Mouse (Mus musculus) forebrain, embryonic 16.5 days (tissue): Measurements from ENCODE around the gene Atp6v1c2. TPM values are rescaled to one million over a fixed set of nuclear protein-coding genes. Genes with fewer than 3 reads are reported as not detected.

Source experiments
- ATAC-seq: fragments of 200-750 bp; cut with Nextera tagmentation; 2 replicates; pipeline ENCODE4 v1.8.0; 2017; ENCODE audit warnings: mild to moderate bottlenecking, moderate library complexity
- H3K27ac ChIP-seq: fragments of 300-500 bp; sonication (generic); 2 replicates; pipeline ENCODE4 v1.5.1; 2014; ENCODE audit warnings: low read length, control low read depth
- H3K27me3 ChIP-seq: fragments of 300-500 bp; sonication (generic); replicated peaks from 2 replicates; pipeline ENCODE4 v1.6.1; 2014; ENCODE audit warnings: low read length; ENCODE audit not compliant: control insufficient read depth, insufficient read depth
- H3K36me3 ChIP-seq: fragments of 300-500 bp; sonication (generic); 2 replicates; pipeline ENCODE4 v1.6.1; 2014; ENCODE audit not compliant: control insufficient read depth, insufficient read depth
- H3K4me1 ChIP-seq: fragments of 300-500 bp; sonication (generic); replicated peaks from 2 replicates; pipeline ENCODE4 v1.6.1; 2014; ENCODE audit warnings: low read length; ENCODE audit not compliant: control insufficient read depth, insufficient read depth
- H3K4me2 ChIP-seq: fragments of 300-500 bp; sonication (generic); 2 replicates; pipeline ENCODE4 v1.6.1; 2014; ENCODE audit warnings: mild to moderate bottlenecking, low read length, control low read depth
- H3K4me3 ChIP-seq: fragments of 300-500 bp; sonication (generic); replicated peaks from 2 replicates; pipeline ENCODE4 v1.5.1; 2014; ENCODE audit warnings: mild to moderate bottlenecking, low read length, control low read depth
- H3K9ac ChIP-seq: fragments of 300-500 bp; sonication (generic); replicated peaks from 2 replicates; pipeline ENCODE4 v1.6.1; 2014; ENCODE audit warnings: low read depth, low read length, control low read depth
- H3K9me3 ChIP-seq: fragments of 300-500 bp; sonication (generic); 2 replicates; pipeline ENCODE4 v1.6.1; 2016; ENCODE audit warnings: low read length; ENCODE audit not compliant: control insufficient read depth
- WGBS: fragments of 180-500 bp; shearing (Covaris S2); extraction: QIAGEN DNeasy Blood & Tissue Kit; methylation state at CpG from one replicate; pipeline ENCODE4 v1.1.7; 2014; 5-methylcytosine and 5-hydroxymethylcytosine counted together
- polyA plus RNA-seq: library from polyadenylated mRNA; unstranded; fragments of >200 nt; fragmentation: Nextera tagmentation; extraction: Ambion mirVana; gene quantifications from 2 replicates; pipeline ENCODE4 v1.2.1, GENCODE M21; 2015

The Atp6v1c2 gene
- polyA plus RNA-seq, 1 experiment from 2014 or later, result 1.3 TPM

DNA sequence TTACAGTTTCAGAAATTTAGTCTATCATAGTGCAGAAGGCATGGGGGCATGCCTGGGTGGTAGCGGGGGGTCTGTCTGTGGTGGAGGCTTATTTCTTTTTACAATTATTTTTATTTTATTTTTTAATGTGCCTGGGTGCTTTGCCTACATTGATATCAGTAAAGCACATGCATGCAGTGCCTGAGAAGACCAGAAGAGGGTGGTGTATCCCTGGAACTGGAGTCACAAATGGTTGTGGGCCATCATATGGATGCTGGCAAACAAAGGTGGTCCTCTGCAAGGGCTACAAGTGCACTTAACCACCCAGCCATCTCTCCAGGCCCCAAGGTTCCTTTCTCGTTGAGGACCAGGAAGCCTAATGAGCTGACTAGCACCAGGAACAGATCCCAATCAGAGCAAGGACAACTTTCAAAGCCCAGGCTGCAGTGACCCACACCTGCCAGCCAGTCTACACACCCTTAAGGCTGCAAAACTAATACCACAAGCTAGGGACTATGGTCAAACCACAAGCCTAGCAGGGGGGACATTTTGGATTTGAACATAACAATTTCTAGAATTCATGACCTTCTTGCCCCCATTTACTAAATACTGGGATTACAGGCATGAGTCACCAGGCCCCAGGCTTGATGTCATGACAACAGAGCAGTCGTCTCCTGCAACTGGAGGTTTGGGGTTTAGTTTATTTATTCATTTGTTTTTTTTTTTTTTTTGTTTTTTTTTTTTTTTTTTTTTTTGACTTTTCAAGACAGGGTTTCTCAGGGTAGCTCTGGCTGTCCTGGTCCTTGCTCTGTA is 10.2 kb upstream of the Atp6v1c2 start:
- no peak overlapping the region for H3K4me2 ChIP-seq
- no peaks in the 10 kb centered on the region for H3K4me1 ChIP-seq
- H3K27me3 ChIP-seq, result no peaks in the 10 kb centered on the region
- H3K9me3 ChIP-seq, result no peaks in the 10 kb centered on the region
- no peak overlapping the region for H3K4me3 ChIP-seq
- no peak overlapping the region for H3K27ac ChIP-seq
- ATAC-seq, result no peak
- no peak overlapping the region for H3K9ac ChIP-seq
- 82% methylated on average over 3 of the region's 3 CpGs for WGBS
- no peaks in the 10 kb centered on the region for H3K36me3 ChIP-seq

- H3K36me3 ChIP-seq, result no peaks in the 10 kb centered on the region
- H3K4me3 ChIP-seq, result no peak overlapping the region
- no peak overlapping the region for H3K4me2 ChIP-seq
- no peaks in the 10 kb centered on the region for H3K4me1 ChIP-seq
- H3K27ac ChIP-seq, result no peak overlapping the region
- H3K9ac ChIP-seq, result no peak overlapping the region
- 72% methylated on average over 2 of the region's 2 CpGs for WGBS
- no peaks in the 10 kb centered on the region for H3K27me3 ChIP-seq
- ATAC-seq, result no peak
- no peaks in the 10 kb centered on the region for H3K9me3 ChIP-seq
Measured at GRCm38 (mm10) chr12:17338338-17338737, 9.2 kb upstream of the Atp6v1c2 start.

- WGBS, result 20% methylated on average over 1 of the region's 1 CpGs
- ATAC-seq, result no peak
- no peak overlapping the region for H3K4me2 ChIP-seq
- no peak overlapping the region for H3K9ac ChIP-seq
- no peaks in the 10 kb centered on the region for H3K9me3 ChIP-seq
- no peak overlapping the region for H3K4me3 ChIP-seq
- H3K4me1 ChIP-seq, result no peaks in the 10 kb centered on the region
- H3K27me3 ChIP-seq, result no peaks in the 10 kb centered on the region
- no peak overlapping the region for H3K27ac ChIP-seq
- H3K36me3 ChIP-seq, result no peaks in the 10 kb centered on the region
Measured at GRCm38 (mm10) chr12:17333459-17333858, 4.3 kb upstream of the Atp6v1c2 start.

DNA sequence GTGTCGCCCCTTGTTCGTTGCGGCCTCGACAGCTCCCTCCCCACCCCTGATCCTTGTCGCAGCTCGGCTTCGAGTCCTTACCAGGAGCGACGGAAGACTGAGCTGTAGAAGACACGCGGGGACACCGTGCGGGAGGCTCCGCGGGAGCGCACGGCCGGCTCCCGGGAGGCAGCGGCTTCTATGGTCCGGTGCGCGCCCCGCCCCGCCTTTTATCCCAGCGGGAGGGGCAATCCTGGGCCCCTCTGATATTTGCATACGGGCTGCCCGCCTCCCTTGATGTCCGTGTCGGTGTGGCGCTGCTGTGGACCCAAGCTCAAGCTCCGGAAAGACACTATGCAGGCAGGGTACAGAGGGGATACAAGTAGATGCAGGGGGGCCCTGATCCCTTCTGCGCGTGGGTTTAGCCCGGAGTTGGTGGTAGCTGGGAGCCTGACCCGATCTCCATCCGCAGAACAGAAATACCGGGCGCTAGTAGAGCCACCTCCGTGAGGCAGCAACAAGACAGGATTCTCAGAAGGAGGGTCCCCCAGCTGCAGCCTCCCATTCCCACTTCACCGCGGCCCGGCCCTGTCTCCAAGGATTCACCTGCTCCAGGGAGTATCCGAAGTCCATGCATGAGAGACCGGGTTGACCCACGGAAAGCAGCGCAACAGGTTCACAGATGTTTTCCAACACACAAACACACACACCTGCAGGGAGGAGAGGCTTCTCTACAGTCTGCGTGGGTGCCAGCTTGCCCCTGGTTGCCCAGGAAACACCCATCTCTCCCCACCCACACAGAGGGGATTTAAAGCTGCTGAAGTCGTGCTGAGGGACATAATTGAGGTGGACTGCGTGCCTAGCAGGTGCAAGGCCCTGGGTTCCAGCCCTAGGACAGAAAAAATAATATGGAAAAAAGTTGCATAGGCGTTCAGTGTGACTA is 4.3 kb downstream of the Atp6v1c2 start:
- WGBS, result 3% methylated on average over 51 of the region's 51 CpGs
- no peaks in the 10 kb centered on the region for H3K9me3 ChIP-seq
- H3K36me3 ChIP-seq, result no peaks in the 10 kb centered on the region
- H3K9ac ChIP-seq, result peak overlapping the region; percentile 50
- peak overlapping the region; percentile 41 for H3K4me3 ChIP-seq
- peaks cover 9% of the 10 kb centered on the region for H3K4me1 ChIP-seq
- peaks cover 17% of the 10 kb centered on the region for H3K27me3 ChIP-seq
- no peak overlapping the region for H3K27ac ChIP-seq
- ATAC-seq, result peak; percentile 45
- H3K4me2 ChIP-seq, result peak overlapping the region; percentile 70

- Histone ChIP-seq H3K9ac (no peak overlapping the region), H3K9me3 (no peaks in the 10 kb centered on the region), H3K4me1 (no peaks in the 10 kb centered on the region), H3K27me3 (peaks cover 5% of the 10 kb centered on the region; the same call in 1 of the 2 replicates), H3K4me3 (no peak overlapping the region), H3K27ac (no peak overlapping the region), H3K36me3 (no peaks in the 10 kb centered on the region), H3K4me2 (no peak overlapping the region)
- WGBS, result 79% methylated on average over 3 of the region's 3 CpGs
- no peak for ATAC-seq
Measured at GRCm38 (mm10) chr12:17318453-17318852, 10.7 kb downstream of the Atp6v1c2 start.

DNA sequence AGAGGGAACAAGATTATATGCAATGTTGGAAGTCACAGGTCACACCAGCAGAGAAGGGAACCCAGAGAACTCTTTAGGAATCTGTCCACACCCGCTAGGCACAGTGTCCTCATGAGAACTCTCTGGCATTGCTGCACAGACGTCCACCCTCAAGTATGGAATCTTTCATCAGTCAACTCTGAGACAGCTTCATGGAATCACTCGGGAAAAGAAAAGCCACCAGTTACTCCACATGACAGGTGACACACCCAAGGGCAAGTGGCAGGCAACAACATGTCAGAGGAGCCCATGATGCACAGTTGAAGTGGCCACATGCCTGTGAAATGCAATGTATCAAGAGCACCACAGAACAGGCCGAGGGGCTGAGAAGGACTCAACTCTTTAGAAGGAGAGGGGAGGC is 11.2 kb downstream of the Atp6v1c2 start:
- WGBS, result 81% methylated on average over 4 of the region's 4 CpGs
- Histone ChIP-seq H3K27ac (no peak overlapping the region), H3K9ac (no peak overlapping the region), H3K4me1 (no peaks in the 10 kb centered on the region), H3K36me3 (no peaks in the 10 kb centered on the region), H3K4me3 (no peak overlapping the region), H3K4me2 (no peak overlapping the region), H3K27me3 (peaks cover 2% of the 10 kb centered on the region; the same call in 1 of the 2 replicates), H3K9me3 (no peaks in the 10 kb centered on the region)
- no peak for ATAC-seq

GRCm38 (mm10) chr12:17316096-17316495 is 13.1 kb downstream of the Atp6v1c2 start:
- Histone ChIP-seq H3K9me3 (no peaks in the 10 kb centered on the region), H3K27ac (no peak overlapping the region), H3K4me3 (no peak overlapping the region), H3K4me2 (no peak overlapping the region), H3K27me3 (no peaks in the 10 kb centered on the region), H3K4me1 (peaks cover 3% of the 10 kb centered on the region; the same call in 1 of the 2 replicates), H3K9ac (no peak overlapping the region), H3K36me3 (no peaks in the 10 kb centered on the region)
- ATAC-seq, result no peak
- 92% methylated on average over 5 of the region's 5 CpGs for WGBS

- H3K27me3 ChIP-seq, result no peaks in the 10 kb centered on the region
- H3K4me1 ChIP-seq, result peaks cover 4% of the 10 kb centered on the region; the same call in 1 of the 2 replicates
- peak overlapping the region; percentile 38 for H3K4me2 ChIP-seq
- WGBS, result 13% methylated on average over 16 of the region's 16 CpGs
- H3K4me3 ChIP-seq, result no peak overlapping the region
- no peak overlapping the region for H3K9ac ChIP-seq
- ATAC-seq, result peak; percentile 54
- H3K27ac ChIP-seq, result no peak overlapping the region
- no peaks in the 10 kb centered on the region for H3K9me3 ChIP-seq
- H3K36me3 ChIP-seq, result no peaks in the 10 kb centered on the region
Measured at GRCm38 (mm10) chr12:17310852-17311839, 18.0 kb downstream of the Atp6v1c2 start.
